ENCODE assay signal across 13 mouse cellular contexts in genomic region chr15:80009421-80010181, GRCm38 (mm10). TPM values are rescaled to one million over a fixed set of nuclear protein-coding genes. Genes with fewer than 3 reads are reported as not detected.
DNase-seq lines count a peak whose midpoint lies in the region; ATAC-seq and TF ChIP-seq lines count a peak whose summit lies in the region.
"Had no signal": no experiment of that assay in that cellular context is flagged by ENCODE, and none has a peak within 500 bp of the region (broad histone marks: within the 10 kb centered on the region; RNA-seq: fewer than 3 reads in every experiment).

No protein-coding gene starts in this region.

- no peak for TF ChIP-seq POLR2A in spleen, adult 2 months (IDR thresholded peaks at IDR 0.05; ENCODE audit: low read depth, low read length)

- TF ChIP-seq CTCF in spleen, adult 2 months (IDR thresholded peaks at IDR 0.05; ENCODE audit: extremely low read depth, insufficient read depth, insufficient read length, insufficient replicate concordance), result no peak

- no peak overlapping the region for H3K27ac ChIP-seq in kidney, embryonic 16.5 days (ENCODE audit: low read length)
- 0 out of 2 replicates have a peak overlapping the region, but pooled peaks have one; percentile 25 for H3K27ac ChIP-seq in spleen, adult 2 months (ENCODE audit: insufficient read depth, low read length)

- H3K4me2 ChIP-seq in kidney, embryonic 16.5 days (replicated peaks; ENCODE audit: low read depth, low read length), result no peak overlapping the region
- H3K4me2 ChIP-seq: heart, embryonic 12.5 days; liver, embryonic 11.5 days had no signal

- peaks cover 43% of the 10 kb centered on the region for H3K4me1 ChIP-seq in kidney, embryonic 16.5 days (ENCODE audit: insufficient read depth, low read length)
- H3K4me1 ChIP-seq in spleen, adult 2 months (ENCODE audit: control insufficient read depth, insufficient read depth, insufficient read length), result peaks cover 13% of the 10 kb centered on the region

- WGBS in kidney, embryonic 16.5 days, result 40% methylated on average over 12 of the region's 12 CpGs
- 49% methylated on average over 12 of the region's 12 CpGs for WGBS in spleen, adult 2 months

- H3K4me3 ChIP-seq in kidney, embryonic 16.5 days (ENCODE audit: low read length), result no peak overlapping the region
- H3K4me3 ChIP-seq in spleen, adult 2 months (ENCODE audit: extremely low read depth, insufficient read depth, insufficient read length), result no peak overlapping the region
- H3K4me3 ChIP-seq: heart, embryonic 12.5 days had no signal

- H3K36me3 ChIP-seq in kidney, embryonic 16.5 days (ENCODE audit: insufficient read depth, low read length), result no peaks in the 10 kb centered on the region
- no peaks in the 10 kb centered on the region for H3K36me3 ChIP-seq in spleen, adult 2 months (ENCODE audit: control insufficient read depth, insufficient read depth, low read length)
- H3K36me3 ChIP-seq: G1E; heart, embryonic 12.5 days had no signal

- H3K9me3 ChIP-seq in kidney, embryonic 16.5 days (ENCODE audit: low read length), result no peaks in the 10 kb centered on the region
- H3K9me3 ChIP-seq: heart, embryonic 12.5 days had no signal

- DNase-seq in kidney, adult 11 months, result peak; percentile 52
- DNase-seq in spleen, adult 2 months (ENCODE audit: low read depth in 1 of 2, low spot score in 2 of 2), result no peak
- DNase-seq in spleen, adult 18-20 months, result no peak
- peak; percentile 54 for DNase-seq in lung, postnatal 36 days
- DNase-seq in adrenal gland, postnatal 36 days, result no peak
- DNase-seq in heart, adult 11 months, result no peak
- DNase-seq: adrenal gland, adult 8-10 months; cerebellum, postnatal 36 days had no signal

- no peak for ATAC-seq in kidney, embryonic 16.5 days (ENCODE audit: low FRiP score, low TSS enrichment)
- ATAC-seq in megakaryocyte progenitor cell, adult 5-6 weeks (replicated peaks; ENCODE audit: poor library complexity), result no peak

- H3K9ac ChIP-seq in kidney, embryonic 16.5 days (replicated peaks; ENCODE audit: low read length), result no peak overlapping the region
- H3K9ac ChIP-seq: heart, embryonic 12.5 days had no signal

- peaks cover 42% of the 10 kb centered on the region for H3K27me3 ChIP-seq in kidney, embryonic 16.5 days (ENCODE audit: insufficient read depth, low read length)
- peaks cover 16% of the 10 kb centered on the region for H3K27me3 ChIP-seq in spleen, adult 2 months (ENCODE audit: control insufficient read depth, insufficient read depth, low read length)

RNA-seq across cellular contexts. Expression of gene Pdgfb, which starts 5.2 kb away (rescaled TPM):
- 4.3 and 6.2 TPM in 2 replicates for polyA plus RNA-seq in kidney, embryonic 16.5 days (2015; fragmentation: Nextera tagmentation; extraction: Ambion mirVana)
- 14.5 and 17.5 TPM in 2 replicates for polyA plus RNA-seq in spleen, adult 2 months (2012; rRNA removed)
- total RNA-seq in adrenal gland, postnatal 36 days (2021), result 10 to 100 TPM; 31.7 to 39.4 TPM
- not detected in 2 replicates for total RNA-seq in megakaryocyte progenitor cell, adult 5-6 weeks (2015)
- total RNA-seq in megakaryocyte progenitor cell, adult 5-6 weeks (2017), result 0.17 TPM in 1 of 2 replicates, not detected in the other
- polyA plus RNA-seq: G1E had no signal

RNA-seq across cellular contexts. Expression of gene Cbx7, which starts 38.7 kb away (rescaled TPM):
- polyA plus RNA-seq in kidney, embryonic 16.5 days (2015; fragmentation: Nextera tagmentation; extraction: Ambion mirVana), result 3.3 and 3.9 TPM in 2 replicates
- 82.9 and 95.8 TPM in 2 replicates for polyA plus RNA-seq in spleen, adult 2 months (2012; rRNA removed)
- 10 to 100 TPM; 11.9 to 20.6 TPM for total RNA-seq in adrenal gland, postnatal 36 days (2021)
- total RNA-seq in megakaryocyte progenitor cell, adult 5-6 weeks (2015), result 3.3 TPM in 2 replicates
- 1.7 and 2.1 TPM in 2 replicates for total RNA-seq in megakaryocyte progenitor cell, adult 5-6 weeks (2017)

Comparison
In these comparisons a context has a peak if more than half of its experiments do, and no peak if none do; other contexts are left out.
1. DNase-seq: peak in kidney, adult 11 months (single experiment) and lung, postnatal 36 days (single experiment); none in spleen, adult 2 months (0 of 2), spleen, adult 18-20 months (0 of 2), adrenal gland, postnatal 36 days (0 of 2) and heart, adult 11 months (single experiment).
2. RNA of gene Pdgfb, which starts 5.2 kb away (total RNA-seq): 31.7 to 39.4 TPM in adrenal gland, postnatal 36 days; 0.17 TPM in megakaryocyte progenitor cell, adult 5-6 weeks; every median in the first group is over 10 times any median in the second.